Mouse (Mus musculus) stomach, postnatal 0 days (tissue): ENCODE results near the gene Fut1.

Experiments used
- CTCF ChIP-seq: IDR thresholded peaks from 2 replicates; pipeline ENCODE4 v1.5.1; 2016; ENCODE audit warnings: antibody characterized with exemption, low read depth, mild to moderate bottlenecking, moderate library complexity
- EP300 ChIP-seq: optimal IDR thresholded peaks from 2 replicates; pipeline ENCODE3; 2016; ENCODE audit warnings: antibody characterized with exemption

GRCm38 (mm10) chr7:45590874-45591273 lies 26.2 kb upstream of the Fut1 start:
- TF ChIP-seq CTCF = peak; percentile 58
- TF ChIP-seq EP300 = no peak
